Mouse (Mus musculus): ENCODE measurements around the gene Brca2. TPM values are rescaled to one million over a fixed set of nuclear protein-coding genes. Genes with fewer than 3 reads are reported as not detected.

Brca2 gene
- polyA plus RNA-seq, 1 experiment from 2014 or later, result 9.6 TPM

DNA sequence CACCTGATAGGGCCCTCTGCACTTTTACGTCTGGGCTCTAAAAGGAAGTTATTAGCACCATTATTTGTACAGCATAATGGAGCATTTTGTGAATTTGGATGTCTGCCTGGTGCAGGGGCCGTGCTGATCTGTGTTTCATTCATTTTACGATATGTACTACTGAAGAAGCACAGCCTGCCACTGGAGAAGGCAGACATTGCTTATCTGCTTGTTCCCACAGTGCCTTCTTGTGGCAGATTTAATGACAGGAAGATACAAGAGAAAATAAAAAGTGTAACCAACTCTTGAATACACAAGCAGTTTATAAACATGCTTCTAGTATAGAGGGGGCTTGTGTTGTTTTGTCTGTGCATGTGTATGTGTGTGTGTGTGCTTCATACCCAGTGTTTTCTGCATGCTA, 29.2 kb downstream of the Brca2 start:
- no peak overlapping the region for H3K4me2 ChIP-seq (ENCODE audit: low read length)
- H3K27me3 ChIP-seq (ENCODE audit: control insufficient read depth, insufficient read depth, low read depth, low read length), result no peaks in the 10 kb centered on the region
- H3K36me3 ChIP-seq (ENCODE audit: control insufficient read depth, insufficient read depth, low read length), result peaks cover 9% of the 10 kb centered on the region; the same call in 1 of the 2 replicates
- no peak overlapping the region for H3K9ac ChIP-seq (ENCODE audit: low read depth, low read length)
- ATAC-seq, result no peak
- 71% methylated on average over 3 of the region's 3 CpGs for WGBS
- no peak overlapping the region for H3K27ac ChIP-seq (ENCODE audit: low read length)
- no peak overlapping the region for H3K4me3 ChIP-seq (ENCODE audit: low read depth, low read length)
- no peaks in the 10 kb centered on the region for H3K9me3 ChIP-seq (replicated peaks; ENCODE audit: control insufficient read depth, low read length, poor library complexity, severe bottlenecking)
- no peaks in the 10 kb centered on the region for H3K4me1 ChIP-seq (ENCODE audit: control insufficient read depth, insufficient read depth, low read length)

DNA sequence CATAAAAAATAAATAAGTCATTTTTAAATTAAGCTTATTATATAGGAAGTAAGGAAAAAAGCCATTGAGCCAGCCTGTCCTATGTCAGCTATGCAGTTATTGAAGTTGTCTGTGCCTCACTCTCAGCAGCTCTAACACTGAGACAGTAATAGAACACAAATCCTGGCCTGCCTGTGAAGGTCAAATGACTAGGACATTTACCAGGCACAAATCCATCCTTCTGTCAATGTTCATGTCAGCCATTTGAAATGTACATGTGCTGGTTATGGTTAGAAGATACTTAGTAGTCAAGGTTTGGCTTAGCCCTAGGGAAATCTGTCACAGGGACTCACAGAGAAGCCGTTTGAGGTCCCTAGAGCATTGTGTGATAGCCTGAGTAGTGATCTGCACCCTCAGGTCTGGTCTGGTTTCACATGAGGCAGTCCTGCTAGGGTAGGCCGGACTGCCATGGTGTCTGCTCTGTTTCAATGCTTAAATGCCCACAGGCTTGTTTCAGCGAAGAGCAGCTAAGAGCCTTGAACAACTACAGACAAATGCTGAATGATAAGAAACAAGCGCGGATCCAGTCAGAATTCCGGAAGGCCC, 37.2 kb downstream of the Brca2 start:
- WGBS, result 95% methylated on average over 6 of the region's 6 CpGs
- no peak for ATAC-seq
- no peak overlapping the region for H3K4me3 ChIP-seq (ENCODE audit: low read depth, low read length)
- H3K4me1 ChIP-seq (ENCODE audit: control insufficient read depth, insufficient read depth, low read length), result no peaks in the 10 kb centered on the region
- no peak overlapping the region for H3K27ac ChIP-seq (ENCODE audit: low read length)
- no peaks in the 10 kb centered on the region for H3K9me3 ChIP-seq (replicated peaks; ENCODE audit: control insufficient read depth, low read length, poor library complexity, severe bottlenecking)
- H3K36me3 ChIP-seq (ENCODE audit: control insufficient read depth, insufficient read depth, low read length), result 0 out of 2 replicates have a peak, but pooled peaks cover 2% of the 10 kb centered on the region
- H3K9ac ChIP-seq (ENCODE audit: low read depth, low read length), result no peak overlapping the region
- H3K4me2 ChIP-seq (ENCODE audit: low read length), result no peak overlapping the region
- no peaks in the 10 kb centered on the region for H3K27me3 ChIP-seq (ENCODE audit: control insufficient read depth, insufficient read depth, low read depth, low read length)

DNA sequence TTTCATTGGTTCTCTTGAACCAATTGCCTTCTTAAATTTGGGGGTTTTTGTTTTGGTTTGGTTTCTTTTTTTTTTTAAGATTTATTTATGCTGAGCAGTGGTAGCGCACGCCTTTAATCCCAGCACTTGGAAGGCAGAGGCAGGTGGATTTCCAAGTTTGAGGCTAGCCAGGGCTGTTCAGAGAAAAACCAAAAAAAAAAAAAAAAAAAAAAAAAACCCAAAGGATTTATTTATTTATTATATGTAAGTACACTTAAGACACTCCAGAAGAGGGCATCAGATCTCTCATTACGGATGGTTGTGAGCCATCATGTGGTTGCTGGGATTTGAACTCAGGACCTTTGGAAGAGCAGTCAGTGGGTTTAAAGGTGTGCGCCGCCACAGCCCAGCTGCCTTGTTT, 38.4 kb downstream of the Brca2 start:
- Histone ChIP-seq H3K27ac (ENCODE audit: low read length) (no peak overlapping the region), H3K4me3 (ENCODE audit: low read depth, low read length) (no peak overlapping the region), H3K4me2 (ENCODE audit: low read length) (no peak overlapping the region), H3K4me1 (ENCODE audit: control insufficient read depth, insufficient read depth, low read length) (no peaks in the 10 kb centered on the region), H3K36me3 (ENCODE audit: control insufficient read depth, insufficient read depth, low read length) (0 out of 2 replicates have a peak, but pooled peaks cover 2% of the 10 kb centered on the region), H3K9me3 (replicated peaks; ENCODE audit: control insufficient read depth, low read length, poor library complexity, severe bottlenecking) (no peaks in the 10 kb centered on the region), H3K9ac (ENCODE audit: low read depth, low read length) (no peak overlapping the region), H3K27me3 (ENCODE audit: control insufficient read depth, insufficient read depth, low read depth, low read length) (no peaks in the 10 kb centered on the region)
- ATAC-seq, result no peak
- 98% methylated on average over 5 of the region's 5 CpGs for WGBS

DNA sequence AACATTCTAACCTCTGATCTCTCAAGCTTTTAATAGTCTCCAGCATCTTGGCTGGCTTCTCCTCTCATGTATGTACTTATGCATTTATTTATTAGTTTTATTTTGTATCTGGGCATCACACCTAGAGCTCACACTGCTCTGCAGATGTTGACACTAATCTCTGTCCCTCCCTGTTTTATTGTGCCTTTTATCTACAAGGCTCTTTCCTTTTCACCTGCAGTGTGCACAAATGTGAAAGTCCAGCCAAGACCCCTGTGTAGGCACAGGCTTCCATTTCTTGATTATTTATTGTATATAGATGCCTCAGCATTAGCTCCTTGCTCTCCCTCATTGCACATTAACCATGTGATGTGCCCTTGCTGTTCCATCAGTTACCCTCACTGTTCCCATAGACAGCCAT, 38.9 kb downstream of the Brca2 start:
- Histone ChIP-seq H3K9me3 (replicated peaks; ENCODE audit: control insufficient read depth, low read length, poor library complexity, severe bottlenecking) (no peaks in the 10 kb centered on the region), H3K4me1 (ENCODE audit: control insufficient read depth, insufficient read depth, low read length) (no peaks in the 10 kb centered on the region), H3K4me2 (ENCODE audit: low read length) (no peak overlapping the region), H3K27me3 (ENCODE audit: control insufficient read depth, insufficient read depth, low read depth, low read length) (no peaks in the 10 kb centered on the region), H3K36me3 (ENCODE audit: control insufficient read depth, insufficient read depth, low read length) (0 out of 2 replicates have a peak, but pooled peaks cover 2% of the 10 kb centered on the region), H3K27ac (ENCODE audit: low read length) (no peak overlapping the region), H3K9ac (ENCODE audit: low read depth, low read length) (no peak overlapping the region), H3K4me3 (ENCODE audit: low read depth, low read length) (no peak overlapping the region)
- no peak for ATAC-seq

DNA sequence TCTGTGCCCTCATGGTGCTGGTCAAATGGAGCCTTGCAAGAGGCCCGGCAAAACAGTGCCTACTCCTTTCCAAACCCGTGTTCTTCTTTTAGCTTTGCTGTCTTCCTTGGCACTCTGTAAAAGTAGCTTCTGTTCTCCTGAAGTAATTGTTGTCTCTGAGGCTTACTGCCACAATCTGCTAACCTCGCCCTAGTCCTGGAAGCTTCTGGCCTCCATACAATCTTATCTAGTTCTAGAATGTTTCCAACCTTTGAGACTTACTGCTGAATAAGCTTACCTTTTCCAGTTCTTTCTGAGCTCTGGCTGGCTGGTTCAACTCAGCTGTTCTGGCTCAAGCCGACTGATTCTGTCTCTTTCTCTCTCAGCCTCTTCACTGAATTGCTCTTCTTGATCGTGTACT, 39.4 kb downstream of the Brca2 start:
- Histone ChIP-seq H3K4me1 (ENCODE audit: control insufficient read depth, insufficient read depth, low read length) (no peaks in the 10 kb centered on the region), H3K4me2 (ENCODE audit: low read length) (no peak overlapping the region), H3K9me3 (replicated peaks; ENCODE audit: control insufficient read depth, low read length, poor library complexity, severe bottlenecking) (no peaks in the 10 kb centered on the region), H3K4me3 (ENCODE audit: low read depth, low read length) (no peak overlapping the region), H3K9ac (ENCODE audit: low read depth, low read length) (no peak overlapping the region), H3K27me3 (ENCODE audit: control insufficient read depth, insufficient read depth, low read depth, low read length) (no peaks in the 10 kb centered on the region), H3K27ac (ENCODE audit: low read length) (no peak overlapping the region), H3K36me3 (ENCODE audit: control insufficient read depth, insufficient read depth, low read length) (0 out of 2 replicates have a peak, but pooled peaks cover 3% of the 10 kb centered on the region)
- 90% methylated on average over 5 of the region's 5 CpGs for WGBS
- ATAC-seq, result no peak

DNA sequence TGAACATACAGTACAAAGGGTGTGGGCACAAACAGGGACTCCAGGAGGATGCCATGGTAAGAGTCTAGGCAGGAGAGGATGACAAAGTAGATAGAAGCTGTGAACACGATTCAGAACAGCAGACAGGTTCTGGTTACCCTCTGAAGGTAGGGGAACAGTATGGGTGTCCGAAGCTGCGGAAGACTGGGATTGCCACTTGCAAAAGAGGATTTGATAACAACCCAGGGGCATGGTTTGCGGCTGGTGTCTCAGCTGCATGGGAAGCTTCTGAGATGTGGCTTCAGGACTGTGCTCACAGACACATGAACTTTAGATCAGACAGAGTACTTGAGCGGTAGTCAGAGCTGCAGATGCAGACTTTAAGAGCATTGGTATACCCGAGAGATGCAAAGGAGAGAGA, 42.0 kb downstream of the Brca2 start:
- no peak for ATAC-seq
- Histone ChIP-seq H3K4me1 (ENCODE audit: control insufficient read depth, insufficient read depth, low read length) (no peaks in the 10 kb centered on the region), H3K4me3 (ENCODE audit: low read depth, low read length) (no peak overlapping the region), H3K9me3 (replicated peaks; ENCODE audit: control insufficient read depth, low read length, poor library complexity, severe bottlenecking) (no peaks in the 10 kb centered on the region), H3K9ac (ENCODE audit: low read depth, low read length) (no peak overlapping the region), H3K27me3 (ENCODE audit: control insufficient read depth, insufficient read depth, low read depth, low read length) (no peaks in the 10 kb centered on the region), H3K4me2 (ENCODE audit: low read length) (no peak overlapping the region), H3K27ac (ENCODE audit: low read length) (no peak overlapping the region), H3K36me3 (ENCODE audit: control insufficient read depth, insufficient read depth, low read length) (peaks cover 8% of the 10 kb centered on the region; the same call in 1 of the 2 replicates)
- WGBS, result 94% methylated on average over 6 of the region's 6 CpGs

DNA sequence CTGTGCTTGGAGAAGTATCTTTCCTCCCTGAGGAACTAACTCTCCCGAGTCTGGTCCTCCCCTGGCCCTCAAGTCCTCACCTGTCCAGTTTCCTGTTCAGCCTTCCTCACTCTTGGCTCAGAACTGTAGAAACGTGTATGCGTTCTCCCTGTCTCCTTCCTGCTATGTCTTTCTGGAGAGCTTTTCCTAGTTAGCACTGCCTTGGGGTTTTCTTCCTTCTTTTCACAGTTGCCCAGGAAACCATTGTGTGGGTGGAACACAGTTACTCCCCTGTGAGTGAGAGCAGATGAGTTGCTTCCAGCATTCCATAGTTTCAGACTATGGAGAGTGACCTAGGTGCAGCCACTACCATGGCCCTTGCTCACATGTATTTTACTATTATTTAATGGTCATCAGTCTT, 43.8 kb downstream of the Brca2 start:
- WGBS, result 53% methylated on average over 3 of the region's 3 CpGs

DNA sequence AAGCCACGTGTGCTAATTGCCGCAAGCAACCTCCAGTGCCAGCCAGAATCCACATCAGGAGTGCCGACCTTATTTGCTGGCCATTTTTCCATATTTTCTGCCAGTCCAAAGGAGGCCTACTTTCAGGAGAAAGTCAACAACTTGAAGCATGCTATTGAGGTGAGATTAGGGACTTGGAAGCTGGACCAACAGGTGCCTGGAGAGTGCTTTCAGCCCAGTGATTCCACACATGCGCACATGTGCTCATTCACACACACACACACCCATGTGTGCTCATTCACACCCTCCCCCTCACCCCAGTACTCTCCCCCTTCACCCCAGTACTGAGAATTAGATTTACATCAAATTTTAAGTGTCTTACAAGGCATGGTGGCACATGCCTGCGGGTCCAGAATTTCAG, 44.5 kb downstream of the Brca2 start:
- Histone ChIP-seq H3K9me3 (replicated peaks; ENCODE audit: control insufficient read depth, low read length, poor library complexity, severe bottlenecking) (no peaks in the 10 kb centered on the region), H3K4me1 (ENCODE audit: control insufficient read depth, insufficient read depth, low read length) (no peaks in the 10 kb centered on the region), H3K27ac (ENCODE audit: low read length) (no peak overlapping the region), H3K36me3 (ENCODE audit: control insufficient read depth, insufficient read depth, low read length) (peaks cover 14% of the 10 kb centered on the region; the same call in 1 of the 2 replicates), H3K9ac (ENCODE audit: low read depth, low read length) (no peak overlapping the region), H3K27me3 (ENCODE audit: control insufficient read depth, insufficient read depth, low read depth, low read length) (no peaks in the 10 kb centered on the region), H3K4me3 (ENCODE audit: low read depth, low read length) (no peak overlapping the region), H3K4me2 (ENCODE audit: low read length) (no peak overlapping the region)
- ATAC-seq, result no peak
- WGBS, result 95% methylated on average over 5 of the region's 5 CpGs

More for the DNA sequence above, 43.8 kb downstream of the Brca2 start:
- Histone ChIP-seq H3K4me2 (ENCODE audit: low read length) (no peak overlapping the region), H3K9ac (ENCODE audit: low read depth, low read length) (no peak overlapping the region), H3K4me3 (ENCODE audit: low read depth, low read length) (no peak overlapping the region), H3K9me3 (replicated peaks; ENCODE audit: control insufficient read depth, low read length, poor library complexity, severe bottlenecking) (no peaks in the 10 kb centered on the region), H3K36me3 (ENCODE audit: control insufficient read depth, insufficient read depth, low read length) (peaks cover 14% of the 10 kb centered on the region; the same call in 1 of the 2 replicates), H3K27me3 (ENCODE audit: control insufficient read depth, insufficient read depth, low read depth, low read length) (no peaks in the 10 kb centered on the region), H3K27ac (ENCODE audit: low read length) (no peak overlapping the region), H3K4me1 (ENCODE audit: control insufficient read depth, insufficient read depth, low read length) (no peaks in the 10 kb centered on the region)
- ATAC-seq, result no peak

DNA sequence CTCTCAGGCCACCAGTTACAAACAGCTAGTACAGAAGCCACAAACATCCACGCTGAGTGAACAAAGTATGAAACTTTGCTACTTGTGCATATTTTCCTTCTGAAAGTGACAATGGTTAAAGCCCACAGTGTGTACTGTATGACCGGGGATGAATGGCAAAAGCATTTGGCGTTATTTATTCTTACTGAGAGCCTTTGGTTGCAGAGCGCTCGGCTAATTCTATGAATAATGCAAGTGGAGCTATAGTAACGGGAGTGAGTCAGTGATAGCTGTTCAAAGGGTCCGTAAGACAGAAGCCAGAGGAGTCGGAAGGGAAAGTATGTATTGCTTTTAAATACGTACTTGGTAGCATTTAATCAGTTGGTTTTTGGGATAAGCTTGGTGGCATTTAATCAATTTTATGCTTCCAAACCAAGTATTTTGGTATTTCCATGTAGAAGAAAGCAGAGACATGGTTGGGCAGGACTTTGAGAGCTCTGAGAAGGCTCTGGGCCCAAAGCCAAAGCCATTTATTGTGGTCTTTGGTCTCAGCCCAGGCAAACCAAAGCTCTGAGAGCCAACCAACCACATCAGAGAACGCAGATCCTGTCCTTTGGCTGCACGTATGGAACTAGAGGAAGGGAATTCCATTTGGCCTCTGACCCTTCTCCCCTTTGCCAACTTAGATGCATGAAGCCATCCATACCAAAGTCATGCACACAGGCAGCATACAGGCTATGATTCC, 48.2 kb downstream of the Brca2 start:
- H3K27ac ChIP-seq (ENCODE audit: low read length), result no peak overlapping the region
- 0 out of 2 replicates have a peak, but pooled peaks have one; percentile 42 for ATAC-seq
- no peak overlapping the region for H3K4me3 ChIP-seq (ENCODE audit: low read depth, low read length)
- no peak overlapping the region for H3K4me2 ChIP-seq (ENCODE audit: low read length)
- peaks cover 23% of the 10 kb centered on the region; the same call in 1 of the 2 replicates for H3K36me3 ChIP-seq (ENCODE audit: control insufficient read depth, insufficient read depth, low read length)
- no peaks in the 10 kb centered on the region for H3K27me3 ChIP-seq (ENCODE audit: control insufficient read depth, insufficient read depth, low read depth, low read length)
- no peaks in the 10 kb centered on the region for H3K9me3 ChIP-seq (replicated peaks; ENCODE audit: control insufficient read depth, low read length, poor library complexity, severe bottlenecking)
- H3K9ac ChIP-seq (ENCODE audit: low read depth, low read length), result no peak overlapping the region
- no peaks in the 10 kb centered on the region for H3K4me1 ChIP-seq (ENCODE audit: control insufficient read depth, insufficient read depth, low read length)
- WGBS, result 68% methylated on average over 11 of the region's 11 CpGs
